Mouse (Mus musculus): ENCODE results near the gene Ovol3. TPM values are rescaled to one million over a fixed set of nuclear protein-coding genes. Genes with fewer than 3 reads are reported as not detected.

Ovol3 gene
- polyA plus RNA-seq, 1 experiment: not detected

DNA sequence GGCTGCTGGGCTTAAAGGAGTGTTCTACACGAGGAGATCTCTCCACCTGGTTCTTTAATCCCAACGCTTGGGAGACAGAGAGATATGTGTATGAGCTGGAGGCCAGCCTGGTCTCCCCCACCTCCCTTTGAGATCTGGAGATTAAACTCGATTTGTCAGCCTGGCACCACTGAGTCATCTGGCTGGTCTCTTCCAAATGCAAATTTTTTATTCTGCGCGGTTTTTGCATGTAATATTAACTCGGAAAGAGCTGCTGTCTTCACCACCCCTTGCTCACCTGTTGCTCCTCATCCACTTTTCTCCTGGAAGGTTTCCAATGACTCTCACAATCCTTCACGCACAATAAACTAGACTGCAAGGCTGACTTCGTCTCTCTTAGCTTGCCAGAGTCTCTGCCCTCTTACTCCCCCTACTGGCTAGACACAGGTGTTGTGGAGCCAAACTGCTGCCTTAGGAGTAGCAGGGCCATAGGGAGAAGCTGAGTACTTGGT, 37.0 kb downstream of the Ovol3 start, which contains the start of gene Capns1:
Gene Capns1 (minus strand): TSS at position 331 of the 491 bp plus-strand sequence.
- H3K4me1 ChIP-seq (ENCODE audit: control insufficient read depth, insufficient read depth, low read length): peaks cover 1% of the 10 kb centered on the region; the same call in 1 of the 2 replicates
- WGBS: 5% methylated on average over 8 of the region's 8 CpGs
- TF ChIP-seq CTCF (IDR thresholded peaks at IDR 0.05; ENCODE audit: insufficient read depth, low read length) (peak; percentile 97), POLR2A (IDR thresholded peaks at IDR 0.05; ENCODE audit: borderline replicate concordance, extremely low read depth, low read depth, low read length) (no peak)
- DNase-seq: no peak
- H3K4me3 ChIP-seq (replicated peaks; ENCODE audit: extremely low read depth, low read depth, low read length): no peak within 1 kb of the TSS

GRCm38 (mm10) chr7:30197592-30198129, 37.9 kb downstream of the Ovol3 start:
- no peak for DNase-seq
- 44% methylated on average over 5 of the region's 5 CpGs for WGBS
- TF ChIP-seq POLR2A (IDR thresholded peaks at IDR 0.05; ENCODE audit: borderline replicate concordance, extremely low read depth, low read depth, low read length) (no peak), CTCF (IDR thresholded peaks at IDR 0.05; ENCODE audit: insufficient read depth, low read length) (no peak)
- no peak overlapping the region for H3K4me3 ChIP-seq (replicated peaks; ENCODE audit: extremely low read depth, low read depth, low read length)
- peaks cover 4% of the 10 kb centered on the region; the same call in 1 of the 2 replicates for H3K4me1 ChIP-seq (ENCODE audit: control insufficient read depth, insufficient read depth, low read length)

- TF ChIP-seq POLR2A (IDR thresholded peaks at IDR 0.05; ENCODE audit: borderline replicate concordance, extremely low read depth, low read depth, low read length): no peak
- no peak for TF ChIP-seq CTCF (IDR thresholded peaks at IDR 0.05; ENCODE audit: insufficient read depth, low read length)
- no peak for DNase-seq
- Histone ChIP-seq H3K4me3 (replicated peaks; ENCODE audit: extremely low read depth, low read depth, low read length) (no peak overlapping the region), H3K4me1 (ENCODE audit: control insufficient read depth, insufficient read depth, low read length) (peaks cover 4% of the 10 kb centered on the region; the same call in 1 of the 2 replicates)
- WGBS: 54% methylated on average over 6 of the region's 6 CpGs
Measured at GRCm38 (mm10) chr7:30196171-30196570, 39.4 kb downstream of the Ovol3 start.

- H3K4me3 ChIP-seq (replicated peaks; ENCODE audit: extremely low read depth, low read depth, low read length): no peak overlapping the region
- TF ChIP-seq CTCF (IDR thresholded peaks at IDR 0.05; ENCODE audit: insufficient read depth, low read length): no peak
- no peak for TF ChIP-seq POLR2A (IDR thresholded peaks at IDR 0.05; ENCODE audit: borderline replicate concordance, extremely low read depth, low read depth, low read length)
- WGBS: 66% methylated on average over 6 of the region's 6 CpGs
- no peak for DNase-seq
- H3K4me1 ChIP-seq (ENCODE audit: control insufficient read depth, insufficient read depth, low read length): peaks cover 4% of the 10 kb centered on the region; the same call in 1 of the 2 replicates
Measured at GRCm38 (mm10) chr7:30195461-30195860, 40.1 kb downstream of the Ovol3 start.

DNA sequence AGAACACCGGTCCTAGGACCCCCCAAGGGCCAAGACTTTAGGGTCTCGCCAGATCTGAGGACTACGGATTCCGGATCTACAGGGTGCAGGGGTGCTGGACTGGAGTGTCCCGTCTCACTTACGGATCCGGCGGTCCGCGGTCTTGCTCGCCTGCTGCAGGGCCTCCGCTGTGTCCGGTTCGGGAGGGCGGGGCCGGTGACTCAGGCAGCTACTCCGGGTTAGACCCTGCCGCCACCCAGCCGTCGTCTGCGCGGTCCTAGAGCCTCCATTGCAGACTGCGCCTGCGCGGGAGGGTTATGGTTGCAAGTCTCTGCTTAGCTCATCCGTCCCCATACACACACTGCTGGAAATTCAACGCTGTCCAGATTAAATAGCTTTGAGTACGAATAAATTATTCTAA, 40.6 kb downstream of the Ovol3 start:
- Histone ChIP-seq H3K4me1 (ENCODE audit: control insufficient read depth, insufficient read depth, low read length) (peaks cover 4% of the 10 kb centered on the region; the same call in 1 of the 2 replicates), H3K4me3 (replicated peaks; ENCODE audit: extremely low read depth, low read depth, low read length) (peak overlapping the region; percentile 71)
- 0% methylated on average over 28 of the region's 28 CpGs for WGBS
- peak; percentile 87 for DNase-seq
- TF ChIP-seq POLR2A (IDR thresholded peaks at IDR 0.05; ENCODE audit: borderline replicate concordance, extremely low read depth, low read depth, low read length): peak; percentile 90
- TF ChIP-seq CTCF (IDR thresholded peaks at IDR 0.05; ENCODE audit: insufficient read depth, low read length): no peak

- Histone ChIP-seq H3K4me1 (ENCODE audit: control insufficient read depth, insufficient read depth, low read length) (peaks cover 4% of the 10 kb centered on the region; the same call in 1 of the 2 replicates), H3K4me3 (replicated peaks; ENCODE audit: extremely low read depth, low read depth, low read length) (peak overlapping the region; percentile 71)
- DNase-seq: peak; percentile 48
- under 1% methylated on average over 26 of the region's 26 CpGs for WGBS
- no peak for TF ChIP-seq CTCF (IDR thresholded peaks at IDR 0.05; ENCODE audit: insufficient read depth, low read length)
- TF ChIP-seq POLR2A (IDR thresholded peaks at IDR 0.05; ENCODE audit: borderline replicate concordance, extremely low read depth, low read depth, low read length): no peak
Measured at GRCm38 (mm10) chr7:30194101-30194831, 41.3 kb downstream of the Ovol3 start.

- peak; percentile 81 for DNase-seq
- TF ChIP-seq POLR2A (IDR thresholded peaks at IDR 0.05; ENCODE audit: borderline replicate concordance, extremely low read depth, low read depth, low read length) (no peak), CTCF (IDR thresholded peaks at IDR 0.05; ENCODE audit: insufficient read depth, low read length) (no peak)
- 2% methylated on average over 26 of the region's 26 CpGs for WGBS
- peaks cover 4% of the 10 kb centered on the region; the same call in 1 of the 2 replicates for H3K4me1 ChIP-seq (ENCODE audit: control insufficient read depth, insufficient read depth, low read length)
- H3K4me3 ChIP-seq (replicated peaks; ENCODE audit: extremely low read depth, low read depth, low read length): peak overlapping the region; percentile 71
Measured at GRCm38 (mm10) chr7:30193581-30194100, 41.9 kb downstream of the Ovol3 start.

- TF ChIP-seq POLR2A (IDR thresholded peaks at IDR 0.05; ENCODE audit: borderline replicate concordance, extremely low read depth, low read depth, low read length) (no peak), CTCF (IDR thresholded peaks at IDR 0.05; ENCODE audit: insufficient read depth, low read length) (no peak)
- no peak for DNase-seq
- Histone ChIP-seq H3K4me3 (replicated peaks; ENCODE audit: extremely low read depth, low read depth, low read length) (no peak overlapping the region), H3K4me1 (ENCODE audit: control insufficient read depth, insufficient read depth, low read length) (peaks cover 4% of the 10 kb centered on the region; the same call in 1 of the 2 replicates)
- 48% methylated on average over 9 of the region's 9 CpGs for WGBS
Measured at GRCm38 (mm10) chr7:30193013-30193412, 42.5 kb downstream of the Ovol3 start.

DNA sequence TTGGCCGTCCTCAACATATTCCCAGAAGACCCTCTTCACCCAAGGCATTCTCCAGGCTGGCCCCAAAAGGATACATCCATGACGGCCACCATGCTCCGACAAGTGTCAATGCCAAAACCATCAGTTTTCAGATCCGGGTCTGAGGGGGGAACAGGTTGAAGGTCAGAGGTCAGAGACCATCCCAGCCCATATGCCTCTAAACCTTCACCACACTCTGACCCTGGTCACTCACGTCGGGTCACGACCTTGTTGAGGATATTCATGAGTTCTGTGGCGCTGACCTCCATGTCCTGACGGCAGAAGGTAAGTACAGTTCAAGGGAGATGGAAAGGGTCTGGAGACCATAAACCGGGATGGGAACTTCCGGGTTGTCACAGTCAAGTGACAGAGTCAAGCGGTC, 43.4 kb downstream of the Ovol3 start:
- Histone ChIP-seq H3K4me3 (replicated peaks; ENCODE audit: extremely low read depth, low read depth, low read length) (no peak overlapping the region), H3K4me1 (ENCODE audit: control insufficient read depth, insufficient read depth, low read length) (peaks cover 4% of the 10 kb centered on the region; the same call in 1 of the 2 replicates)
- WGBS: 86% methylated on average over 12 of the region's 12 CpGs
- DNase-seq: no peak
- TF ChIP-seq CTCF (IDR thresholded peaks at IDR 0.05; ENCODE audit: insufficient read depth, low read length) (no peak), POLR2A (IDR thresholded peaks at IDR 0.05; ENCODE audit: borderline replicate concordance, extremely low read depth, low read depth, low read length) (no peak)

Measured in lung, adult 2 months (tissue).